Mouse (Mus musculus) kidney, postnatal 0 days (tissue): ENCODE data around the gene Mum1. TPM values are rescaled to one million over a fixed set of nuclear protein-coding genes. Genes with fewer than 3 reads are reported as not detected.

Experiments used
- ATAC-seq: fragments of 200-750 bp; cut with Nextera tagmentation; replicated peaks from 2 replicates; pipeline ENCODE4 v1.8.0; 2017; ENCODE audit warnings: low read depth, moderate number of reproducible peaks, moderate TSS enrichment, moderate library complexity; ENCODE audit not compliant: low FRiP score
- DNase-seq: peaks from one replicate; pipeline ENCODE4 v3.0.0-alpha.2; 2016; ENCODE audit warnings: low spot score
- H3K27ac ChIP-seq: fragments of 300-500 bp; sonication (generic); 2 replicates; pipeline ENCODE4 v1.5.1; 2014; ENCODE audit warnings: mild to moderate bottlenecking
- H3K27me3 ChIP-seq: fragments of 300-500 bp; sonication (generic); 2 replicates; pipeline ENCODE4 v1.6.1; 2014; ENCODE audit warnings: low read length, mixed read lengths; ENCODE audit not compliant: insufficient read depth
- H3K36me3 ChIP-seq: fragments of 300-500 bp; sonication (generic); 2 replicates; pipeline ENCODE4 v1.6.1; 2014; ENCODE audit warnings: low read length, mixed read lengths; ENCODE audit not compliant: insufficient read depth
- H3K4me1 ChIP-seq: fragments of 300-500 bp; sonication (generic); replicated peaks from 2 replicates; pipeline ENCODE4 v1.6.1; 2014; ENCODE audit warnings: antibody characterized with exemption, low read length, mixed read lengths; ENCODE audit not compliant: insufficient read depth
- H3K4me2 ChIP-seq: fragments of 300-500 bp; sonication (generic); 2 replicates; pipeline ENCODE4 v1.6.1; 2014; ENCODE audit warnings: mild to moderate bottlenecking, low read length, moderate library complexity, mixed read lengths
- H3K4me3 ChIP-seq: fragments of 300-500 bp; sonication (generic); replicated peaks from 2 replicates; pipeline ENCODE4 v1.5.1; 2014; ENCODE audit warnings: low read depth, low read length
- H3K9ac ChIP-seq: fragments of 300-500 bp; sonication (generic); 2 replicates; pipeline ENCODE4 v1.6.1; 2014; ENCODE audit warnings: low read depth, low read length
- H3K9me3 ChIP-seq: fragments of 300-500 bp; sonication (generic); replicated peaks from 2 replicates; pipeline ENCODE4 v1.6.1; 2016; ENCODE audit warnings: low read length, inconsistent platforms, mixed read lengths
- CTCF ChIP-seq: IDR thresholded peaks from 2 replicates; pipeline ENCODE4 v1.5.1; 2016; ENCODE audit warnings: antibody characterized with exemption, low read depth, mild to moderate bottlenecking, moderate library complexity
- WGBS: fragments of 180-500 bp; shearing (Covaris S2); extraction: QIAGEN DNeasy Blood & Tissue Kit; methylation state at CpG from one replicate; pipeline ENCODE4 v1.1.7; 2014; 5-methylcytosine and 5-hydroxymethylcytosine counted together
- polyA plus RNA-seq: library from polyadenylated mRNA; unstranded; fragments of >200 nt; fragmentation: Nextera tagmentation; extraction: Ambion mirVana; gene quantifications from 2 replicates; pipeline ENCODE4 v1.2.1, GENCODE M21; 2015

Mum1 gene
- polyA plus RNA-seq, 1 experiment from 2014 or later: 44.2 TPM

GRCm38 (mm10) chr10:80281304-80281703 lies 55.1 kb downstream of the Mum1 start:
- peak; percentile 47 for DNase-seq
- ATAC-seq: peak; percentile 65
- Histone ChIP-seq H3K4me2 (no peak overlapping the region), H3K27ac (peak overlapping the region; percentile 82), H3K27me3 (no peaks in the 10 kb centered on the region), H3K9ac (0 out of 2 replicates have a peak overlapping the region, but pooled peaks have one; percentile 20), H3K4me1 (no peaks in the 10 kb centered on the region), H3K9me3 (no peaks in the 10 kb centered on the region), H3K36me3 (peaks cover 74% of the 10 kb centered on the region), H3K4me3 (no peak overlapping the region)
- TF ChIP-seq CTCF: no peak
- 25% methylated on average over 7 of the region's 7 CpGs for WGBS

GRCm38 (mm10) chr10:80281921-80282371 lies 55.7 kb downstream of the Mum1 start:
- H3K4me1 ChIP-seq: no peaks in the 10 kb centered on the region
- no peaks in the 10 kb centered on the region for H3K27me3 ChIP-seq
- peak overlapping the region; percentile 82 for H3K27ac ChIP-seq
- peaks cover 75% of the 10 kb centered on the region for H3K36me3 ChIP-seq
- peak; percentile 66 for ATAC-seq
- H3K4me2 ChIP-seq: no peak overlapping the region
- WGBS: 62% methylated on average over 8 of the region's 8 CpGs
- 0 out of 2 replicates have a peak overlapping the region, but pooled peaks have one; percentile 20 for H3K9ac ChIP-seq
- H3K4me3 ChIP-seq: no peak overlapping the region
- peak; percentile 27 for DNase-seq
- TF ChIP-seq CTCF: no peak
- no peaks in the 10 kb centered on the region for H3K9me3 ChIP-seq

GRCm38 (mm10) chr10:80282481-80283441 lies 56.5 kb downstream of the Mum1 start:
- TF ChIP-seq CTCF: no peak
- no peaks in the 10 kb centered on the region for H3K4me1 ChIP-seq
- WGBS: 79% methylated on average over 20 of the region's 20 CpGs

GRCm38 (mm10) chr10:80285222-80286070 lies 59.2 kb downstream of the Mum1 start:
- H3K9me3 ChIP-seq: no peaks in the 10 kb centered on the region
- no peaks in the 10 kb centered on the region for H3K27me3 ChIP-seq
- no peak overlapping the region for H3K9ac ChIP-seq
- DNase-seq: no peak
- ATAC-seq: no peak
- no peak overlapping the region for H3K4me2 ChIP-seq
- TF ChIP-seq CTCF: no peak
- H3K36me3 ChIP-seq: peaks cover 52% of the 10 kb centered on the region
- 64% methylated on average over 9 of the region's 15 CpGs for WGBS
- H3K4me1 ChIP-seq: no peaks in the 10 kb centered on the region
- no peak overlapping the region for H3K27ac ChIP-seq
- H3K4me3 ChIP-seq: no peak overlapping the region

More at GRCm38 (mm10) chr10:80282481-80283441, 56.5 kb downstream of the Mum1 start:
- H3K9me3 ChIP-seq: no peaks in the 10 kb centered on the region
- H3K4me2 ChIP-seq: no peak overlapping the region
- ATAC-seq (no peak), DNase-seq (no peak)
- H3K4me3 ChIP-seq: no peak overlapping the region
- H3K27me3 ChIP-seq: no peaks in the 10 kb centered on the region
- no peak overlapping the region for H3K9ac ChIP-seq
- peaks cover 71% of the 10 kb centered on the region for H3K36me3 ChIP-seq
- H3K27ac ChIP-seq: peak overlapping the region; percentile 82

GRCm38 (mm10) chr10:80288097-80288496 lies 61.9 kb downstream of the Mum1 start:
- 88% methylated on average over 12 of the region's 12 CpGs for WGBS
- H3K9ac ChIP-seq: no peak overlapping the region
- DNase-seq (no peak), ATAC-seq (no peak)
- H3K9me3 ChIP-seq: no peaks in the 10 kb centered on the region
- H3K4me1 ChIP-seq: no peaks in the 10 kb centered on the region
- no peak overlapping the region for H3K4me2 ChIP-seq
- peaks cover 44% of the 10 kb centered on the region for H3K36me3 ChIP-seq
- H3K27ac ChIP-seq: no peak overlapping the region
- no peak overlapping the region for H3K4me3 ChIP-seq
- no peak for TF ChIP-seq CTCF
- H3K27me3 ChIP-seq: no peaks in the 10 kb centered on the region

- ATAC-seq: no peak
- no peak overlapping the region for H3K27ac ChIP-seq
- H3K4me3 ChIP-seq: no peak overlapping the region
- H3K27me3 ChIP-seq: no peaks in the 10 kb centered on the region
- H3K36me3 ChIP-seq: peaks cover 38% of the 10 kb centered on the region
- no peak overlapping the region for H3K9ac ChIP-seq
- DNase-seq: no peak
- peak; percentile 42 for TF ChIP-seq CTCF
- WGBS: 69% methylated on average over 8 of the region's 8 CpGs
- H3K4me1 ChIP-seq: no peaks in the 10 kb centered on the region
- H3K9me3 ChIP-seq: no peaks in the 10 kb centered on the region
- no peak overlapping the region for H3K4me2 ChIP-seq
Measured at GRCm38 (mm10) chr10:80288657-80289056, 62.4 kb downstream of the Mum1 start.
